Mouse (Mus musculus): Measurements from ENCODE around the gene Ly6g5b. TPM values are rescaled to one million over a fixed set of nuclear protein-coding genes. Genes with fewer than 3 reads are reported as not detected.

The Ly6g5b gene
- polyA plus RNA-seq (2021; fragmentation: Nextera tagmentation): not detected in 2 replicates
- long read RNA-seq, experiment 1: 0 reads
- long read RNA-seq, experiment 2: 0 reads

GRCm38 (mm10) chr17:35115046-35116019 lies at the start of gene Ly6g5b:
TSS of gene Ly6g5b (minus strand) at chr17:35115428.

GRCm38 (mm10) chr17:35134801-35135590 lies 19.8 kb upstream of the Ly6g5b start, which contains the start of gene Bag6:
TSS of gene Bag6 (plus strand) at chr17:35135178.

GRCm38 (mm10) chr17:35131500-35132173 lies 16.4 kb upstream of the Ly6g5b start, which contains the start of gene Apom:
TSS of gene Apom (minus strand) at chr17:35132050.

GRCm38 (mm10) chr17:35126206-35126611 lies 11.0 kb upstream of the Ly6g5b start, which contains the start of gene D17H6S53E:
TSS of gene D17H6S53E (plus strand) at chr17:35126373.

DNA sequence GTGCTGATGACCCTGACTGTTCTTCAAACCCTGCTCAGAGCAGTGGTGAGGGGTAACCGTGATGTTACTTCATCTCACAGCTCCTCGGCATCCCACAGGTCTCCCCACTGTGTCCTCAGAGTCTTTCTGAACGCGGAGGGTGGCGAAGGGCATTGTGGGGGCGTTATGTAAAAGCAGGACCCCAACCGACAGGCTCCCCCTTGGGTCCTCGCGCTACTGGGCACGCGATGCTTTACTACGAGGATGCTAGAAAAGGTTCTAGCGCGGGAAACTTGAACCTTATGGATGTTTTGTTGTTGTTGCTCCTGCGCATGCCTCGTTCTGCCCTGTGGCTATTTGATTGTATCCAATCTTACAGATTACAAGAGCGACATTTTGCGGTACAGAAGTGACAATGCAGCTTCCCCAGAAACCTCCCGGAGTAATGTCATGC lies 6.7 kb upstream of the Ly6g5b start, which contains the start of gene Csnk2b:
Gene Csnk2b (minus strand): TSS at position 183 of the 433 bp plus-strand sequence.

GRCm38 (mm10) chr17:35121143-35121799 lies 6.0 kb upstream of the Ly6g5b start, which contains the start of gene Gpank1:
TSS of gene Gpank1 (plus strand) at chr17:35121455.

DNA sequence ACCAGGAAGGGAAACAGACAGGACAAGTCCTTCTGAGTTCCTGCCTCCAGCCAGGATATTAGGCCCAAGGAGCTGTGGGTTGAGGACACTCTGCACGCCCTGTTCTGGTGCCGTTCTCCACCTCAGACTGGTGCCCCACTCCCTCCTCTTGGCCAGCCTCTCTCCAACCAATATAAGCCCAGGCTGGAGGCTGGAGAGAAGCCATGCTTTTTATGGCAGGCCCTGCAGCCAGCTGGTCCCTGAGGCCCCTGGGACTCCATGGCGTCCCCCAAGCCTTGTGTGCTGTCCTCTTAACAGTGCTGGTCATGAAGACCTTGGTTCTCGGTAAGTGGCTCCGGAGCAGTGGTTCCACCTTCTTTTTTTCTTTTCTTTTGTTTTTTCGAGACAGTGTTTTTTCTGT lies 7.1 kb downstream of the Ly6g5b start, which contains the start of gene Ly6g5c:
Gene Ly6g5c (plus strand): TSS at position 183 of the 400 bp plus-strand sequence.

GRCm38 (mm10) chr17:35088825-35089644 lies 26.2 kb downstream of the Ly6g5b start, which contains the start of gene Abhd16a:
TSS of gene Abhd16a (plus strand) at chr17:35089263.

GRCm38 (mm10) chr17:35085208-35085865 lies 29.9 kb downstream of the Ly6g5b start, which contains the start of gene Ly6g6f:
TSS of gene Ly6g6f (minus strand) at chr17:35085610.

DNA sequence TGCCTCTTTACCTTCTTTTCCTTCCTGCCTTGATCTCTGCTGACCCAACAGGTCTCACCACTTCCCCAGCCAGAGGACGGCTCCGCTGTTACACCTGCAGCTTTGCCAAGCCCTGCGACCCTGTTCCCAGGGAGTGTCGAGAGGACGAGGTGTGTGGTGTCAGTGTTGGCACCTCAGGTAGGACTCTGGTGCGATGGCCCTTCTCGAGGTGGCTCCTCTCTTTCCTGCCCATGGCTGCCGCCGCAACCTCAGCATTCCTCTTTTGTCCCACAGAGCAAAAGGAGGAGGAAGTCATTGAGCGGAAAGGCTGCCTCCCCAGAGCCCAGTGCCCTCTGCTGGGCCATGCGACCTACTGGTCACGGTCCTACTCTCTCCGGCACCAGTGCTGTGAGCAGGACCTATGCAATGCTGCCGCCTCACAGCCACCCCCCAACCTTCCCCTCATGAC lies 37.4 kb downstream of the Ly6g5b start, which contains the start of gene Ly6g6d:
Gene Ly6g6d (minus strand): TSS at position 280 of the 448 bp plus-strand sequence.

DNA sequence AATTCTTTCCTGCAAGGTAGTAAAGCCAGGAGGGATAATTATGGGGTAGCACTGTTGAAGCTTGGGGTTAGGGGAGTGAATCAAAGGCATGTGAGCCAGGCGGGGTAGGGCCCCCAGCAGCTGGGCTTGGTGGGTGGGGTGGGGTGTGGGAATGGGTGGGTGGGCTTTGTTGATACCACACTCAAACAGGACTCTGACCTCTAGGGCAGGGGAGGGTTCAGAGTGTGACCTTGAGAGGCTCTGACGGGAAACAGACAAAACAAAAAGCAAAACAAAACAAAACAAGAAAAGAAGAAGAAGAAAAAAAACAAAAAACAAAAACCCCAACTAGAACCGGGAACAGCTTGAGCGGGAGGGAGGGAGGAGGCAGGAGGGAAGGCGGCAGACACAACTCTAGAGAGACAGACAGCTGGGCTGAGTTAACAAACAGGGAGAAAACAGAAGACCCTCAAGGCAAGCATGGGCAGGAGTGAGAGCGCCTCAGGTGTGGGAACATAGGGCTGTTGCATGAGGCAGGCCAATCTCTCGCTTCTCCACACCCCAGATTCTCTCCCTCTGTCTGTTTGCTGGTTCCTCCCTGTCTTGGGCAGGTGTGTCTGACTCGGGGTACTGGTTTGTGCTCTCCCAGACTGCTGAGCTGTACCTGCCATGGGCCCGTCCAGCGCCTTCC lies 38.6 kb downstream of the Ly6g5b start, which contains the start of gene Ly6g6e:
Gene Ly6g6e (plus strand): TSS at position 396 of the 670 bp plus-strand sequence.

GRCm38 (mm10) chr17:35066084-35066483 lies 49.1 kb downstream of the Ly6g5b start, which contains the start of gene Mpig6b:
TSS of gene Mpig6b (minus strand) at chr17:35066184.

DNA sequence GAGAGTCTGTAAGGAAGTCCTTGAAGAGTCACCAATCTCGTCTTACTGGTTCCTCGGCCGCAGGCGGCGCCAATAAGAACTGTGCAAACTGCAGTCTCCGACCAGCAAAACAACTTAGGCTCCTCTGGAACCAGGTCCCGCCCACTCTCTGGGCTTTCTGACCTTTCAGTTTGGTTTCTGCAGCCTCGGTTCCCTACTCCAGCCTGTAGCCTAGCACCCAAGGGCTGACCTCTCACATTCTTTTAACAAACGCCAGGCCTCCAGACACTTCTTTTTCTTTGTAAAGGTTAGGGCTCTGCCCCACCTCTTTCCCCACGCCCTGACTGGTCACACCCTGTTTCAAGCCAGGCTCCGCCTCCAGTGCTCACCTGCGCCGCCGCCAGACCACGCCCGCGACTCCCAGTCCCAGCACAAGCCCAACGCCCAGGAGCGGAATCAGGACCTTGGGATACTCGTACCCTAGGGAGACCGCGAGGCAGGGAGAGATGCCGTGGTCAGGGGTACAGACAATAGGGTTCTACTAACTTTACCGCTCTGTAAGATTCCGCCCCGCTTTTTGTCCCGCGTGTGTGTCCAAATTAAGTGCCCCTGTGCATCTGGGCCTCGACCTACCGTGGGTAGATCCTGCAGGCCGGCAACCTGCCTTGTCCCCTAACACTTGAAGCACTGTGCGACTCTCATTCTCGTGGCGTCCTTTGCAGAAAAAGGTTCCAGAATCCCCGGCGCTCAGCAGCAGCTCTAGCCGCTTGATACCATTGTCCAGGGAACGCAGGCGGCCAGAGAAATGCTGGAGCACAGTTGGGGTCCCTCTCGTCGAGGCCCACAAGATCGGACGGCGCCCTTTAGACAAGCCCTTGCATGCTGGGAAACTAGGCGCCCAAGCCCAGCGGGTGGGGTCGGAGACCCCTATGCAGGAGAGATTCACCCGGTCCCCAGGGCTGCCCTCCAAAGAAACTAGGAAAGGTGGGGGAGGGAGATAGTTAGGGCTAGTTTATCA lies 50.0 kb downstream of the Ly6g5b start, which contains the start of gene Ly6g6c:
Gene Ly6g6c (plus strand): TSS at position 438 of the 997 bp plus-strand sequence.

Measured in layer of hippocampus, adult 6 months (tissue).